Mouse (Mus musculus) heart, embryonic 13.5 days (tissue): ENCODE data around the gene Mxra8. TPM values are rescaled to one million over a fixed set of nuclear protein-coding genes. Genes with fewer than 3 reads are reported as not detected.
A peak's percentile ranks its signal among the peaks of the same experiment; 100 is the strongest.

Experiments used
- ATAC-seq: fragments of 200-750 bp; cut with Nextera tagmentation; 2 replicates; pipeline ENCODE4 v1.8.0; 2017; ENCODE audit warnings: moderate TSS enrichment; ENCODE audit not compliant: insufficient number of reproducible peaks, low FRiP score, low TSS enrichment; ENCODE audit errors: extremely low read depth
- H3K27ac ChIP-seq: fragments of 300-500 bp; sonication (generic); replicated peaks from 2 replicates; pipeline ENCODE4 v1.5.1; 2015; ENCODE audit warnings: moderate library complexity, mild to moderate bottlenecking, inconsistent platforms
- H3K27me3 ChIP-seq: fragments of 300-500 bp; sonication (generic); replicated peaks from 2 replicates; pipeline ENCODE4 v1.6.1; 2015; ENCODE audit warnings: mild to moderate bottlenecking, inconsistent platforms
- H3K36me3 ChIP-seq: fragments of 300-500 bp; sonication (generic); 2 replicates; pipeline ENCODE4 v1.6.1; 2015; ENCODE audit warnings: mild to moderate bottlenecking, inconsistent platforms
- H3K4me1 ChIP-seq: fragments of 300-500 bp; sonication (generic); 2 replicates; pipeline ENCODE4 v1.6.1; 2015; ENCODE audit warnings: inconsistent platforms
- H3K4me2 ChIP-seq: fragments of 300-500 bp; sonication (generic); 2 replicates; pipeline ENCODE4 v1.6.1; 2015; ENCODE audit warnings: inconsistent platforms, mild to moderate bottlenecking, moderate library complexity
- H3K4me3 ChIP-seq: fragments of 300-500 bp; sonication (generic); 2 replicates; pipeline ENCODE4 v1.5.1; 2015; ENCODE audit warnings: moderate library complexity, mild to moderate bottlenecking, inconsistent platforms
- H3K9ac ChIP-seq: fragments of 300-500 bp; sonication (generic); 2 replicates; pipeline ENCODE4 v1.6.1; 2015; ENCODE audit warnings: inconsistent platforms, mild to moderate bottlenecking, moderate library complexity
- H3K9me3 ChIP-seq: fragments of 300-500 bp; sonication (generic); 2 replicates; pipeline ENCODE4 v1.6.1; 2016; ENCODE audit warnings: inconsistent platforms
- WGBS: fragments of 180-500 bp; shearing (Covaris S2); methylation state at CpG from one replicate; pipeline ENCODE4 v1.1.7; 2015; ENCODE audit warnings: mixed read lengths; 5-methylcytosine and 5-hydroxymethylcytosine counted together
- polyA plus RNA-seq: library from polyadenylated mRNA; unstranded; fragments of >200 nt; fragmentation: Nextera tagmentation; extraction: Ambion mirVana; gene quantifications from 2 replicates; pipeline ENCODE4 v1.2.1, GENCODE M21; 2015

The Mxra8 gene
- polyA plus RNA-seq, 1 experiment from 2014 or later: 56.7 TPM

- Histone ChIP-seq H3K9ac (peak overlapping the region; percentile 48), H3K4me1 (peaks cover 63% of the 10 kb centered on the region)
- 50% methylated on average over 11 of the region's 11 CpGs for WGBS
Measured at GRCm38 (mm10) chr4:155837404-155838010, 2.0 kb upstream of the Mxra8 start.

GRCm38 (mm10) chr4:155838187-155839153 lies 1.0 kb upstream of the Mxra8 start:
- Histone ChIP-seq H3K9me3 (no peaks in the 10 kb centered on the region), H3K36me3 (peaks cover 23% of the 10 kb centered on the region), H3K4me3 (no peak overlapping the region), H3K4me1 (peaks cover 58% of the 10 kb centered on the region), H3K4me2 (peak overlapping the region; percentile 86), H3K27ac (peak overlapping the region; percentile 87), H3K9ac (peak overlapping the region; percentile 83; the same call in 1 of the 2 replicates), H3K27me3 (peaks cover 5% of the 10 kb centered on the region; the same call in 1 of the 2 replicates)
- WGBS: 40% methylated on average over 8 of the region's 8 CpGs
- ATAC-seq: no peak

More at GRCm38 (mm10) chr4:155837404-155838010, 2.0 kb upstream of the Mxra8 start:
- Histone ChIP-seq H3K27ac (peak overlapping the region; percentile 87), H3K9me3 (no peaks in the 10 kb centered on the region), H3K36me3 (peaks cover 23% of the 10 kb centered on the region), H3K4me3 (no peak overlapping the region), H3K27me3 (peaks cover 5% of the 10 kb centered on the region; the same call in 1 of the 2 replicates), H3K4me2 (peak overlapping the region; percentile 22)
- ATAC-seq: no peak

DNA sequence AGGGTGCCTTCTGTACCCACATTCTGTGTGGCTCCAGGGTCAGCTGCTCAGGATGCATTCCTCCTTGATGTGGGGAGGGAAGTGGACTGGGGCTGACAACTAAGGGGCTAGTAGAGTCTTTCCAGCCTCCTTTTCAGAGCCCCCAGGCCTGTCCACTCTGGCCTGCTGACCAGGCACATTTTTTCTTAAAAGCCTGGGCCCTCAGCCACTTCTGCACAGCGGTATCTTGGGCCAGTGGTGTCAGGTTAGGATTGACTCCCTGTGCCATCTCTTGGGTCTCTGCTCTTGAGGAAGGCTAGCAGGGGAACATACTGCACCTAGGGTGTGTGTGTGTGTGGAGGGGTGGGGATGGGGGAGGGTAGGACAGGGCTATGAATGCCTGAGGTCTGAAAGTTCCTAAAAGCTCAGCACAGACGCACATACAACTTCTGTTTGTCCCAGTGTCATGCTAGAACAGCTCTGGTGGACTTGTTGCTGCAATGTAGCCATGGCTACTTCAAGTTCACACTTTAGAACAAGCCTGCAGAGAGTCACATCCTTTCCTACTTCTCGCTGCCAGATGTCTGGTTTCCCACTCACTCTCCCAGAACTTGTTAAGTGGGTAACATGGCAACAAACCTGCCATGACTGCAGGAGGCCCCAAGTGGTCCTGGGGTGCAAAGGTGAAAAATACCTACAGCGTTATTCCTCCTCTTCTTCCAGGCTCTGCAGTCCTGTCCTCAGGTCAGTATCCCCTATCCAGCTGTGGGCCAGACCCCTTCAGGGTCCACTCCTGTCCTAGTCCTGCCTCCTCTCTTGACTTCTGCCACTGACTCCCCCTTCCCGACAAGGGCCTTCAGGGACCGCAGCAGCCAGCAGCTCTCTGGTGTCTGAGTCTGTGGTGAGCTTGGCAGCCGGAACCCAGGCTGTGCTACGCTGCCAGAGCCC lies 859 bp downstream of the Mxra8 start:
- H3K4me3 ChIP-seq: peak overlapping the region; percentile 60
- H3K4me1 ChIP-seq: peaks cover 49% of the 10 kb centered on the region
- peak overlapping the region; percentile 83 for H3K9ac ChIP-seq
- no peaks in the 10 kb centered on the region for H3K9me3 ChIP-seq
- peak overlapping the region; percentile 86 for H3K4me2 ChIP-seq
- H3K27me3 ChIP-seq: peaks cover 5% of the 10 kb centered on the region; the same call in 1 of the 2 replicates
- 11% methylated on average over 8 of the region's 8 CpGs for WGBS
- H3K36me3 ChIP-seq: peaks cover 32% of the 10 kb centered on the region
- H3K27ac ChIP-seq: peak overlapping the region; percentile 87
- ATAC-seq: no peak

- Histone ChIP-seq H3K27me3 (peaks cover 5% of the 10 kb centered on the region; the same call in 1 of the 2 replicates), H3K4me1 (peaks cover 49% of the 10 kb centered on the region), H3K4me2 (peak overlapping the region; percentile 86), H3K9me3 (no peaks in the 10 kb centered on the region), H3K9ac (peak overlapping the region; percentile 83), H3K4me3 (peak overlapping the region; percentile 60), H3K36me3 (peaks cover 32% of the 10 kb centered on the region), H3K27ac (no peak overlapping the region; the same call in 1 of the 2 replicates)
- 0 out of 2 replicates have a peak, but pooled peaks have one; percentile 9 for ATAC-seq
- under 1% methylated on average over 32 of the region's 32 CpGs for WGBS
Measured at GRCm38 (mm10) chr4:155841003-155841454, 1.5 kb downstream of the Mxra8 start.

GRCm38 (mm10) chr4:155841651-155842270 lies 2.3 kb downstream of the Mxra8 start:
- Histone ChIP-seq H3K4me1 (peaks cover 54% of the 10 kb centered on the region), H3K4me2 (peak overlapping the region; percentile 86), H3K27ac (no peak overlapping the region), H3K9me3 (no peaks in the 10 kb centered on the region), H3K36me3 (peaks cover 30% of the 10 kb centered on the region), H3K9ac (peak overlapping the region; percentile 83), H3K27me3 (peaks cover 5% of the 10 kb centered on the region; the same call in 1 of the 2 replicates), H3K4me3 (peak overlapping the region; percentile 60)
- 47% methylated on average over 38 of the region's 38 CpGs for WGBS
- no peak for ATAC-seq

DNA sequence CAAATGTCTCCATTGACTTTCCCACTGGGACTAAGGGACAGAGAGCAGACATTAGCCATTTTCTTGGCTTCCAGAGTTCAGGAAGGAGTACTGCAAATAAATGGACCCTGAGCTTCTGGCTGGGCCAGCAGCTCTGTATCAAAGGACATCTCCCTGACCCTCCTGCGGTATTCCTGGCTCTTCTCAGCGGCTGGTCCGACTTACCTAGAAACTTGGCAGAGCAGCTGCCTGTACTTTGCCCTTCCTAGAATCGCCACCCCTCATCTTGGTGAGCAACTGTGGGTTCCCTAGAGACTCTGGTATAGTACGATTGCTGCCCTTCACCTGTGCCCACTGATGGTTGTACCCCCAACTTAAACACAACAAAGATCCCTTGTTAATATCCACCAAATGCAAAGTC lies 3.8 kb downstream of the Mxra8 start:
- Histone ChIP-seq H3K27me3 (peaks cover 5% of the 10 kb centered on the region; the same call in 1 of the 2 replicates), H3K4me2 (no peak overlapping the region), H3K4me1 (peaks cover 49% of the 10 kb centered on the region), H3K36me3 (peaks cover 29% of the 10 kb centered on the region), H3K9me3 (no peaks in the 10 kb centered on the region), H3K27ac (no peak overlapping the region), H3K9ac (no peak overlapping the region), H3K4me3 (no peak overlapping the region)
- ATAC-seq: no peak
- 84% methylated on average over 5 of the region's 5 CpGs for WGBS

- peaks cover 35% of the 10 kb centered on the region for H3K4me1 ChIP-seq
- no peaks in the 10 kb centered on the region for H3K9me3 ChIP-seq
- peak within 1 kb of the TSS; percentile 92 for H3K4me3 ChIP-seq
- H3K27ac ChIP-seq: peak within 1 kb of the TSS; percentile 70
- 1% methylated on average over 64 of the region's 65 CpGs for WGBS
- peak within 1 kb of the TSS; percentile 97 for H3K9ac ChIP-seq
- peaks cover 22% of the 10 kb centered on the region for H3K36me3 ChIP-seq
- no peaks in the 10 kb centered on the region for H3K27me3 ChIP-seq
- peak; percentile 92 for ATAC-seq
- peak within 1 kb of the TSS; percentile 98 for H3K4me2 ChIP-seq
Measured at GRCm38 (mm10) chr4:155846871-155847578, 7.5 kb downstream of the Mxra8 start, which contains the start of gene Dvl1. Gene Dvl1 (plus strand): TSS chr4:155847402.

DNA sequence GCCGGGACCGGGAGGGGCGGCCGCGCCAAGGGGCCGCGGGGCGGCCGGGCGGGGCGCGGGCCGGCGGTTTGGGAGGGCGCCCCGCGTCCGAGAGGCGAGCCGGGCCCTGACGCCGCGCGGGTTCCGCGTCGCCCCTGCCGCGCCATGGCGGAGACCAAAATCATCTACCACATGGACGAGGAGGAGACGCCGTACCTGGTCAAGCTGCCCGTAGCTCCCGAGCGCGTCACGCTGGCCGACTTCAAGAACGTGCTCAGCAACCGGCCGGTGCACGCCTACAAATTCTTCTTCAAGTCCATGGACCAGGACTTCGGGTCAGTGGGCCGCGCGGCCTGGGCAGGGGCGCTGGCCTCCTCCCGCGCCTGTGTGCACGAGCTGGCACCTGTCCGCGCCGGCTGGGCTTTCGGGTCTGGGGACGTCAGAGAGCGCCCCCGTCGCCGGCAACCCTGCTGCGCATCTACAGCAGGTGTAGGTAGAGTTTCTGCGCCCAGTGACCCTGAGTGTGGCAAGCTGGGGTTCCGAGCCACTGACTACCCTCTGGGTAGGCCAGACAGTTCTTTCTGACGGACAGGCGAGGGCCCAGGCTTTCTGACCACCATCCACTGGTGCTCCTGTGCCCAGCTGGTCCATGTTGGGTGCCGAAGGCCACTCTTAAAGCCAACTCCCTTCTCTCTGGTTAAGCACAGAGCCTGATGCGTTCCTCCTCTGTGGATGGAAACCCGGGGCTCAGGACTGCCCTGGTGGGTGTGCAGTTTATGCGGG lies 8.3 kb downstream of the Mxra8 start:
- ATAC-seq: peak; percentile 6; the same call in 1 of the 2 replicates
- Histone ChIP-seq H3K4me3 (peak overlapping the region; percentile 92), H3K27ac (peak overlapping the region; percentile 70), H3K4me2 (peak overlapping the region; percentile 98), H3K36me3 (peaks cover 16% of the 10 kb centered on the region), H3K4me1 (peaks cover 35% of the 10 kb centered on the region), H3K9me3 (no peaks in the 10 kb centered on the region), H3K27me3 (no peaks in the 10 kb centered on the region), H3K9ac (peak overlapping the region; percentile 97)
- 2% methylated on average over 56 of the region's 69 CpGs for WGBS

GRCm38 (mm10) chr4:155848434-155849095 lies 9.1 kb downstream of the Mxra8 start:
- no peak for ATAC-seq
- Histone ChIP-seq H3K36me3 (peaks cover 12% of the 10 kb centered on the region), H3K27me3 (no peaks in the 10 kb centered on the region), H3K4me2 (peak overlapping the region; percentile 98), H3K9me3 (no peaks in the 10 kb centered on the region), H3K27ac (no peak overlapping the region), H3K4me1 (peaks cover 35% of the 10 kb centered on the region), H3K4me3 (peak overlapping the region; percentile 92), H3K9ac (peak overlapping the region; percentile 97)
- WGBS: 62% methylated on average over 7 of the region's 7 CpGs
